Mouse (Mus musculus) C2C12 (cell line): ENCODE data around the gene Iscu. TPM values are rescaled to one million over a fixed set of nuclear protein-coding genes. Genes with fewer than 3 reads are reported as not detected.

Source experiments
- H3K27me3 ChIP-seq: one replicate; pipeline ENCODE4 v1.6.1; 2011; ENCODE audit not compliant: control insufficient read depth, insufficient read depth, insufficient read length
- H3K36me3 ChIP-seq: one replicate; pipeline ENCODE4 v1.6.1; 2011; ENCODE audit not compliant: control insufficient read depth, insufficient read depth
- H3K4me3 ChIP-seq: one replicate; pipeline ENCODE4 v1.5.1; 2011; ENCODE audit warnings: mild to moderate bottlenecking, control low read depth; ENCODE audit not compliant: poor library complexity, insufficient read depth, severe bottlenecking
- H3K79me2 ChIP-seq: one replicate; pipeline ENCODE4 v1.6.1; 2011; ENCODE audit not compliant: control insufficient read depth, insufficient read depth
- H3K79me3 ChIP-seq: one replicate; pipeline ENCODE4 v1.6.1; 2011; ENCODE audit warnings: low read depth, control low read depth
- H3ac ChIP-seq: one replicate; pipeline ENCODE3; 2011; ENCODE audit warnings: low read depth; ENCODE audit not compliant: control insufficient read depth, insufficient read length
- CEBPB ChIP-seq: IDR thresholded peaks from one replicate; pipeline ENCODE4 v1.6.1; 2011; ENCODE audit warnings: low read depth, mild to moderate bottlenecking, control low read depth, moderate library complexity
- CTCF ChIP-seq: IDR thresholded peaks from one replicate; pipeline ENCODE4 v1.5.1; 2011; ENCODE audit not compliant: control insufficient read depth, insufficient read depth, insufficient read length
- FOSL1 ChIP-seq: IDR thresholded peaks from one replicate; pipeline ENCODE4 v1.8.0; 2011; ENCODE audit warnings: mild to moderate bottlenecking, low read length; ENCODE audit not compliant: poor library complexity, insufficient read depth, severe bottlenecking
- MAX ChIP-seq: IDR thresholded peaks from one replicate; pipeline ENCODE4 v1.6.1; 2011; ENCODE audit warnings: mild to moderate bottlenecking, control low read depth
- MYOD1 ChIP-seq: IDR thresholded peaks from one replicate; pipeline ENCODE4 v1.6.1; 2011; ENCODE audit warnings: low read depth; ENCODE audit not compliant: control insufficient read depth, insufficient read length
- MYOG ChIP-seq: IDR thresholded peaks from one replicate; pipeline ENCODE4 v1.6.1; 2011; ENCODE audit not compliant: control insufficient read depth, insufficient read length; ENCODE audit errors: extremely low read depth
- USF1 ChIP-seq: IDR thresholded peaks from one replicate; pipeline ENCODE4 v1.6.1; 2011; ENCODE audit warnings: low read depth, mild to moderate bottlenecking, control low read depth, moderate library complexity
- polyA plus RNA-seq: library from polyadenylated mRNA; unstranded; fragments of >200 nt; fragmentation: generic; extraction: Trizol; gene quantifications from one replicate; pipeline ENCODE4 v1.2.1, GENCODE M21; 2012; ENCODE audit warnings: missing spikeins

Gene Iscu
- polyA plus RNA-seq, 1 experiment: 119 TPM

- Histone ChIP-seq H3K79me3 (no peaks in the 10 kb centered on the region), H3ac (no peak overlapping the region), H3K27me3 (no peaks in the 10 kb centered on the region), H3K4me3 (no peak overlapping the region), H3K36me3 (no peaks in the 10 kb centered on the region), H3K79me2 (no peaks in the 10 kb centered on the region)
- TF ChIP-seq USF1 (no peak), FOSL1 (no peak), CEBPB (no peak), MAX (no peak), CTCF (no peak), MYOD1 (no peak), MYOG (no peak)
Measured at GRCm38 (mm10) chr5:113788645-113789044, 16.1 kb downstream of the Iscu start.

- no peak overlapping the region for H3ac ChIP-seq
- H3K27me3 ChIP-seq: no peaks in the 10 kb centered on the region
- H3K79me2 ChIP-seq: no peaks in the 10 kb centered on the region
- H3K79me3 ChIP-seq: no peaks in the 10 kb centered on the region
- H3K36me3 ChIP-seq: no peaks in the 10 kb centered on the region
- no peak overlapping the region for H3K4me3 ChIP-seq
- TF ChIP-seq FOSL1: no peak
- no peak for TF ChIP-seq USF1
- no peak for TF ChIP-seq MYOD1
- TF ChIP-seq MAX: no peak
- no peak for TF ChIP-seq CTCF
- TF ChIP-seq CEBPB: no peak
- no peak for TF ChIP-seq MYOG
Measured at GRCm38 (mm10) chr5:113789075-113789788, 16.7 kb downstream of the Iscu start.

- Histone ChIP-seq H3K4me3 (no peak overlapping the region), H3K79me2 (no peaks in the 10 kb centered on the region), H3ac (no peak overlapping the region), H3K79me3 (no peaks in the 10 kb centered on the region), H3K27me3 (no peaks in the 10 kb centered on the region), H3K36me3 (no peaks in the 10 kb centered on the region)
- TF ChIP-seq CTCF: no peak
- TF ChIP-seq USF1: no peak
Measured at GRCm38 (mm10) chr5:113790453-113791196, 18.1 kb downstream of the Iscu start.

- H3K36me3 ChIP-seq: no peaks in the 10 kb centered on the region
- no peak overlapping the region for H3K4me3 ChIP-seq
- no peak overlapping the region for H3ac ChIP-seq
- TF ChIP-seq USF1 (no peak), MYOD1 (no peak), FOSL1 (no peak), CEBPB (no peak)
- H3K79me2 ChIP-seq: no peaks in the 10 kb centered on the region
- H3K79me3 ChIP-seq: no peaks in the 10 kb centered on the region
- H3K27me3 ChIP-seq: no peaks in the 10 kb centered on the region
Measured at GRCm38 (mm10) chr5:113791197-113792095, 18.9 kb downstream of the Iscu start.

DNA sequence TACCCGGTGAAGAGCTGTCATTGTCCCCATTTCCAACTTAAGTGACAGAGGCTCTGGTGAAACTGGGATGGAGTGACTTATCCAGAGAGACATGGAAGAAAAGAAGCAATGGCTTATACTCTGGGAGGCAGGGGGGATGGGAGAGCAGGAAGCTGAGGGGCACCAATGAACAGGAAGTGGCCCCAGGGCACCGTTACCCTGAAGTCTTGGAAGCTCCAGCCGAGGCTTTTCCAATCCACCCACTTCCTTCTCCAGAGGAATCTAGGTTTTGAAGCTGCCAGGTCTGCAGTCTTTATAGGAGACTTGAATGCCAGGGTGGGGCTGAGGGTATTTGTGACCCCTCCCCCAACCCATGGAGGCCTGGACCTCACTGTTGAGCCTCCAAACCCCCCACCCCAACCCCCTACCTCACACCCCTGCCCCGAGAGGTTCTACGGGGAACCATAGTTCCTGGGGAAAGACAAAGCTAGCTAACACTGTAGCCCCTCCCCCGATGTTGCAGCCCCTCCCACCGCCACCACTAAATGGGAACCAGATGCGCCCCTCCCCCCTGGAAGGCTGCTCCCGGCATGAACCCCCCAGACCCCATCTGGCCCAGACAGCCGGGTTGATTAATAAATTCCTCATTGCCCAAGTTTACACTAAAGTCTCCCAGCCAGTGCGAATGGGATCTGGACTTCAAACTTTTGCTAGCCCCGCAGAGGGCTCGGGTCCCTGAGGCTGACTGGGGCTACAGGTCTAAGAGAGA lies 24.0 kb downstream of the Iscu start:
- Histone ChIP-seq H3K27me3 (no peaks in the 10 kb centered on the region), H3K79me2 (peaks cover 11% of the 10 kb centered on the region), H3K36me3 (no peaks in the 10 kb centered on the region), H3K79me3 (peaks cover 3% of the 10 kb centered on the region), H3ac (no peak overlapping the region), H3K4me3 (no peak overlapping the region)
- TF ChIP-seq FOSL1 (no peak), MYOD1 (no peak), USF1 (no peak), CTCF (no peak), CEBPB (no peak), MAX (no peak), MYOG (no peak)
